Mouse (Mus musculus) kidney, embryonic 15.5 days (tissue): ENCODE measurements around the gene Pde7b. TPM values are rescaled to one million over a fixed set of nuclear protein-coding genes. Genes with fewer than 3 reads are reported as not detected.

Experiments used
- ATAC-seq: fragments of 200-750 bp; cut with Nextera tagmentation; replicated peaks from 2 replicates; pipeline ENCODE4 v1.8.0; 2017; ENCODE audit warnings: moderate TSS enrichment; ENCODE audit not compliant: low FRiP score
- H3K27ac ChIP-seq: fragments of 300-500 bp; sonication (generic); 2 replicates; pipeline ENCODE4 v1.5.1; 2015; ENCODE audit warnings: mild to moderate bottlenecking, inconsistent platforms
- H3K27me3 ChIP-seq: fragments of 300-500 bp; sonication (generic); 2 replicates; pipeline ENCODE4 v1.6.1; 2015; ENCODE audit warnings: inconsistent platforms
- H3K36me3 ChIP-seq: fragments of 300-500 bp; sonication (generic); 2 replicates; pipeline ENCODE4 v1.6.1; 2015; ENCODE audit warnings: inconsistent platforms
- H3K4me1 ChIP-seq: fragments of 300-500 bp; sonication (generic); 2 replicates; pipeline ENCODE4 v1.6.1; 2015; ENCODE audit warnings: inconsistent platforms
- H3K4me2 ChIP-seq: fragments of 300-500 bp; sonication (generic); 2 replicates; pipeline ENCODE4 v1.6.1; 2015; ENCODE audit warnings: moderate library complexity, mild to moderate bottlenecking, inconsistent platforms
- H3K4me3 ChIP-seq: fragments of 300-500 bp; sonication (generic); replicated peaks from 2 replicates; pipeline ENCODE4 v1.5.1; 2015; ENCODE audit warnings: mild to moderate bottlenecking, inconsistent platforms
- H3K9ac ChIP-seq: fragments of 300-500 bp; sonication (generic); 2 replicates; pipeline ENCODE4 v1.6.1; 2015; ENCODE audit warnings: mild to moderate bottlenecking, inconsistent platforms
- H3K9me3 ChIP-seq: fragments of 300-500 bp; sonication (generic); replicated peaks from 2 replicates; pipeline ENCODE4 v1.6.1; 2016; ENCODE audit warnings: inconsistent platforms
- WGBS: fragments of 180-500 bp; shearing (Covaris S2); methylation state at CpG from one replicate; pipeline ENCODE4 v1.1.7; 2015; ENCODE audit warnings: mixed read lengths; 5-methylcytosine and 5-hydroxymethylcytosine counted together
- polyA plus RNA-seq: library from polyadenylated mRNA; unstranded; fragments of >200 nt; fragmentation: Nextera tagmentation; extraction: Ambion mirVana; gene quantifications from 2 replicates; pipeline ENCODE4 v1.2.1, GENCODE M21; 2015

Gene Pde7b
- polyA plus RNA-seq: 4.3 and 5.3 TPM in 2 replicates

DNA sequence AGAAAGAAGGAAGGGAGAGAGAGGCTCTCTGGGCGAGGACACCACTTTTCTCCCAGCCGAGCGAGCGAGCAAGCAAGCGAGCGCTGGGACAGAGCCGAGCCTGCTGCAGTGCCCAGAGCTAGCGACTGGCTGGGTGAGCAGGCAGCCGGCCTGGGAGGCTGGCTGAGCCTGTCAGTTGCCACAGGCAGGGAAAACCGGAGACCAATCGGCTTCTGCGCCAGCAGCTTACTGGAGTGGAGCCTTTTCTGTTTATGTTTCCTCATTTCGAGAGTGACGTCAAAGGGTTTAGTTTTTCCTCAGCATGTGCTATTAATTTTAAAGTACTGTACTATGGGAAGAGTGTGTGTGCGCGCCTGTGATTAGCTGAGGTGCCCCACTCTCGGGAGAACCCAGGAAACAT lies at the start of gene Pde7b:
Gene Pde7b (minus strand): TSS at position 173 of the 400 bp plus-strand sequence.
- ATAC-seq: peak; percentile 94
- peak within 1 kb of the TSS; percentile 62 for H3K27ac ChIP-seq
- no peaks in the 10 kb centered on the region for H3K27me3 ChIP-seq
- peak within 1 kb of the TSS; percentile 32 for H3K9ac ChIP-seq
- H3K9me3 ChIP-seq: no peaks in the 10 kb centered on the region
- peak within 1 kb of the TSS; percentile 60 for H3K4me2 ChIP-seq
- peaks cover 28% of the 10 kb centered on the region for H3K4me1 ChIP-seq
- no peaks in the 10 kb centered on the region for H3K36me3 ChIP-seq
- H3K4me3 ChIP-seq: peak within 1 kb of the TSS; percentile 42
- 5% methylated on average over 17 of the region's 17 CpGs for WGBS

DNA sequence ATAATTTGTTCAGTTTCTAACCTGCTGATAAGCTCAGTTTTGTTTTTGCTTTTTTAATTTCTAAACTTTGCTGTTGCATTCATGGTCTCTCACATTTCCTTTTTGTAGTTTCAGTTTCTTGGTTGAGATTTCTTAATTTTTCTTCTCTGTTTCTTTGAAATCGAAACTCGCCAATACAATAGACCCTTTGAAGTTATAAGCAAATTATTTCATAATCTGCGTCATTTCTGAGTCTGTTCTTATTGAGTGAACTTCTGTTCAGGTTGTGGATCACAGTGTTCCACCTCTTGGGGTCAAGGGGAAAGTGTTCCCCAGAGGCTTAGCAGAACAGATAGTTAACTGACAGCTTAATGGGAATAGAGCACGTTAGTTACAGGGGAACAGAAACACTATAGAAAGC lies 47.2 kb upstream of the Pde7b start:
- Histone ChIP-seq H3K9ac (no peak overlapping the region), H3K36me3 (no peaks in the 10 kb centered on the region), H3K9me3 (no peaks in the 10 kb centered on the region), H3K27ac (no peak overlapping the region), H3K27me3 (no peaks in the 10 kb centered on the region), H3K4me2 (no peak overlapping the region), H3K4me1 (no peaks in the 10 kb centered on the region), H3K4me3 (no peak overlapping the region)
- ATAC-seq: no peak
- WGBS: 71% methylated on average over 4 of the region's 4 CpGs

DNA sequence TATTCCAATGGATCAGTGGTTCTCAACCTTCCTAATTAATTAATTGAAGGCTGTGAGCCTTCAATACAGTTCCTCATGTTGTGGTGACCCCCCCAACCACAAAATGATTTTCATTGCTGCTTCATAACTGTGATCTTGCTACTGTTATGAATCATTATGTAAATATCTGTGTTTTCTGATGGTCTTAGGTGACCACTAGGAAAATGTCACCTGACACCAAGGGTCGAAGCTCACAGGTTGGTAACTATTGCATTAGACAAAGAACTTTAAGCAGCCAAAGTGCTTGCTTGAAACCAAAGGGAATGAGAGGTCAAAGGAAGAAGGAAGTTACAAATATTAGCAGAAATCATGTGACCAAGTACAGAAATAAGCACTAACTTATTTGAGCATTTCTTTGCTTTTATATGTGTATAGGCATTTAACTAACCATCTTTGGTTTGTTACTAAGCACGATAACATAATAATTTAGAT lies 45.6 kb upstream of the Pde7b start:
- no peaks in the 10 kb centered on the region for H3K27me3 ChIP-seq
- 80% methylated on average over 2 of the region's 2 CpGs for WGBS

DNA sequence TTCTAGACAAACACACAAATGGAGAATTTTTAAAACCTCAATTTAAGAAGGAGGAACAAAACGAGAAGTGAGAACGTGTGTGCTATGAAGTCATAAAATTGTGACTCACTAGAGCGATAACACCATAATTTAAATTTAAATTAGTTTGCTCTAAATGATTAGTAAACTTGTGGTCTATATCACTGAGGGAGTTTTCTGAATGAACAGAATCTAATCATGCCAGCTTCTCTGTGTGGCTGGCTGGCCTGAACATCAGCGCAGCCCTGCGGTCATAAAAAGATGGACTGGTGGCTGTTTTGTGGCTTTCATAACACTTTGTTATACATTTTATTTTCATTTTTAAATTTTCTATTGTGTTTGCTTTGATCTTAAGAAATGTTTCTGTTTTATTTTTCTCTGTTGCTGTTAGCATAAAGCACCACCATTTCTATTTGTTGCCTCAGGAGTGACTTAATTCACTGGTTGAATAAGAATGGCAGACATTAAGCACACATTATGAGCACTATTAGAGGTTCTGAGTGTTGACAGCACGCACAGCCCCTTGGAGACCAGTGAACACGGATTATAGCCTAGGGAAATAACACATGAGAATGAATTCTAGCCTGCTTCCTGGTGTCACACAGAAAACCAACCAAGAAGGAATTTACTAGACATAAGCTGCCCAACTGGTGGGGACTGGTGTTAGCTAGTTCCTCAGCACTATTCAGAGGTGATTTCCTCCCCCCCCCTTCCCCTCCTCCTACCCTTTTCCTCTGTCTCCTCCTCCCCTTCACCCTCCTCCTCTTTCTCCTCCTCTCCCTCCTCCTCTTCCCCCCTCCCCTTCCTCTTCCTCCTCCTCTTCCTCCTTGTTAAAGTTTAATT lies 44.9 kb upstream of the Pde7b start:
- H3K9ac ChIP-seq: no peak overlapping the region
- no peak overlapping the region for H3K4me3 ChIP-seq
- 74% methylated on average over 7 of the region's 7 CpGs for WGBS
- H3K9me3 ChIP-seq: no peaks in the 10 kb centered on the region
- no peak overlapping the region for H3K27ac ChIP-seq
- no peaks in the 10 kb centered on the region for H3K27me3 ChIP-seq
- H3K4me2 ChIP-seq: no peak overlapping the region
- no peaks in the 10 kb centered on the region for H3K4me1 ChIP-seq
- H3K36me3 ChIP-seq: no peaks in the 10 kb centered on the region
- no peak for ATAC-seq

More for the DNA sequence above, 45.6 kb upstream of the Pde7b start:
- Histone ChIP-seq H3K36me3 (no peaks in the 10 kb centered on the region), H3K9me3 (no peaks in the 10 kb centered on the region), H3K4me1 (no peaks in the 10 kb centered on the region), H3K4me2 (no peak overlapping the region), H3K4me3 (no peak overlapping the region), H3K9ac (no peak overlapping the region), H3K27ac (no peak overlapping the region)
- ATAC-seq: no peak

DNA sequence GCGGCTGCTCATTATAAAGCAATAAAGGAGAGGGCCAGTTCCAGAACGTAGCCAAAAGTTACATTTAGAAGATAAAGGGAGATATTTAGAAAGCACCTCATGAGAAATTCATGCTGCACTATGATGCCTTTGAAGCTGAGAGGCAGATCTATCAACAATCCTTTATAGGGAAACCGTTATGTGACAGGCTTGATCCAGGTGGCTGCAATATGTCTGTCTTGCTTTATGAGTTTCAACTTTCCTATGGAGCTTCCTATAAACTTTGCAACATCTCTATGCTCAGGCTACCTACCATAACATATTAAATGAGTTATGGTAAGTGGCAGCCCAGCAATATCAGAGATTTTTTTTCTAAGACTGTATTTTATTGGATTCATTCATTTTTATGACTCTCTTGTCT lies 39.5 kb upstream of the Pde7b start:
- H3K27me3 ChIP-seq: no peaks in the 10 kb centered on the region

DNA sequence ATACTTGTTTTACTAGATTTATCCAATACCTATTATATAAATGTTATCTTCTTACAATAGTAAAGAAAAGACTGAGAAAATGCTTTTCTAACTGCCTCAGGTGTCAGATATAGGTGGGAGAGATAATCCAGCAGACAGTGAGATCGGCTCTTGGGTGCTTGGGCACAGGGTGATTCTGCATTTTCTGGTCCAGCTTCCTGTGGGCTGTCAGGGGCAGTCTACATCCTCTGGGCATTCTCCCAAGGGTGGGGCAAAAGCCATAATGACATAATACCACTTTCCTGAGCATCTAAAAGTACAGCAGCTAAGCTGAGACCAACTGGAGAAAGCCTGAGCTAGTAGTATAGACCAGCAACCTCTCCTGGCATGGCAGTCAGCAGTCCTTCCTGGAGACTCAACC lies 34.1 kb upstream of the Pde7b start:
- WGBS: 87% methylated on average over 1 of the region's 1 CpGs
- no peaks in the 10 kb centered on the region for H3K36me3 ChIP-seq
- no peaks in the 10 kb centered on the region for H3K27me3 ChIP-seq
- H3K4me2 ChIP-seq: no peak overlapping the region
- H3K9ac ChIP-seq: no peak overlapping the region
- no peak overlapping the region for H3K27ac ChIP-seq
- no peak overlapping the region for H3K4me3 ChIP-seq
- H3K4me1 ChIP-seq: no peaks in the 10 kb centered on the region
- no peak for ATAC-seq
- H3K9me3 ChIP-seq: no peaks in the 10 kb centered on the region

More for the DNA sequence above, 39.5 kb upstream of the Pde7b start:
- Histone ChIP-seq H3K4me1 (no peaks in the 10 kb centered on the region), H3K9ac (no peak overlapping the region), H3K4me3 (no peak overlapping the region), H3K36me3 (no peaks in the 10 kb centered on the region), H3K9me3 (no peaks in the 10 kb centered on the region), H3K27ac (no peak overlapping the region), H3K4me2 (no peak overlapping the region)
- 72% methylated on average over 3 of the region's 3 CpGs for WGBS
- no peak for ATAC-seq

DNA sequence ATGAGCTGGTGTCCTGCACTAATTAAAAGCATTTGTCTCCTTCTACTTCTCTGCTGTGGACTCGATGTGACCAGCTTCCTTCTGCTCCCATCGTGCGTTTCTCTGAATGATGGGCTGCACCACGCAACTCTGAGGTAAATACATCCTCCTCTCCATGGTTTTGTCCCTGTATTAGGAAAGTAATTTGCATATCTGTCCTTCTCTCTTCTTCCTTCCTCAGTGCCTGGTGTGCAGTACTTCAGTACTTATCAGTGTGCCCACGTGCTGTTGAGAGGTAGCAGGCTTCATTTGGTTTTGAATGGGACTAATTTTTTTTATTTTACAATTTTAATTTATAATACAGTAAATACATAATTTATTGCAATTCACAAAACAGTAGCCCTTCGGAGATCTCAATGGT lies 33.4 kb upstream of the Pde7b start:
- H3K27ac ChIP-seq: no peak overlapping the region
- no peaks in the 10 kb centered on the region for H3K27me3 ChIP-seq
- H3K36me3 ChIP-seq: no peaks in the 10 kb centered on the region
- ATAC-seq: no peak
- H3K4me3 ChIP-seq: no peak overlapping the region
- no peak overlapping the region for H3K4me2 ChIP-seq
- no peaks in the 10 kb centered on the region for H3K9me3 ChIP-seq
- no peak overlapping the region for H3K9ac ChIP-seq
- H3K4me1 ChIP-seq: no peaks in the 10 kb centered on the region
- 88% methylated on average over 6 of the region's 6 CpGs for WGBS

DNA sequence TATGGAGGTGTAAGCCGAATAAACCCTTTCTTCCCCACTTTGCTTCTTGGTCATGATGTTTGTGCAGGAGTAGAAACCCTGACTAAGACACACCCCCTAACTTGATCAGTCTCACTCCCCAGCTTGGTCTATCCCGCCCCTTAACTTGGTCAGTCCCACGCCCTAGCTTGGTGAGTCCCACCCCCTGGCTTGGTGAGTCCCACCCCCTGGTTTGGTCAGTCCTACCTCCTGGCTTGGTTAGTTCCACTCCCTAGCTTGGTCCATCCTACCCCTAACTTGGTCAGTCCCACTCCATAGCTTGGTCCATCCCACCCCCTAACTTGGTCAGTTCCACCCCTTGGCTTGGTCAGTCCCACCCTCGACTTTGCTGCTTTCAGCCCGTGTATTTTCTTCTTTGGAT lies 31.3 kb upstream of the Pde7b start:
- Histone ChIP-seq H3K9ac (no peak overlapping the region), H3K4me2 (no peak overlapping the region), H3K4me1 (no peaks in the 10 kb centered on the region), H3K4me3 (no peak overlapping the region), H3K36me3 (no peaks in the 10 kb centered on the region), H3K27ac (no peak overlapping the region), H3K9me3 (no peaks in the 10 kb centered on the region), H3K27me3 (no peaks in the 10 kb centered on the region)
- 85% methylated on average over 5 of the region's 5 CpGs for WGBS
- ATAC-seq: no peak; the same call in 1 of the 2 replicates

DNA sequence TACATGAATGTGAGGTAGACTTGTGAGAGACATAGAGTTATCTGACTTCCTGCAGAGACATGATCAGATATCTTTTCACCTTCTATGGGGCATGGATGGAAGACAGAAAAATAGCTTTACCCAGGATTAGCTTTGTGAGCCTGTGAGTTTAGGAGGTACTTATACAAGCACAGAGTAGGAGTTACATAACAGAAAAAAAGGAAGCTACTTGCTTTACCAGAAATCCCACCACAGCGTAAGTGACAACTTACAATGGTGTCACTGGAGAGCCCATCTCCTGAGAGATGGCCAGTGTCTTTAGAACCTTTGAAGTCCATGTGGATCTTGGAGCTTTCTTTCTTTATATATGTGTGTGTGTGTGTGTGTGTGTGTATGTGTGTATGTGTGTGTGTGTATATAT lies 28.0 kb upstream of the Pde7b start:
- ATAC-seq: no peak
- H3K4me2 ChIP-seq: no peak overlapping the region
- H3K4me3 ChIP-seq: no peak overlapping the region
- H3K9ac ChIP-seq: no peak overlapping the region
- no peaks in the 10 kb centered on the region for H3K27me3 ChIP-seq
- 100% methylated on average over 1 of the region's 1 CpGs for WGBS
- no peaks in the 10 kb centered on the region for H3K4me1 ChIP-seq
- H3K27ac ChIP-seq: no peak overlapping the region
- H3K36me3 ChIP-seq: no peaks in the 10 kb centered on the region
- H3K9me3 ChIP-seq: no peaks in the 10 kb centered on the region

DNA sequence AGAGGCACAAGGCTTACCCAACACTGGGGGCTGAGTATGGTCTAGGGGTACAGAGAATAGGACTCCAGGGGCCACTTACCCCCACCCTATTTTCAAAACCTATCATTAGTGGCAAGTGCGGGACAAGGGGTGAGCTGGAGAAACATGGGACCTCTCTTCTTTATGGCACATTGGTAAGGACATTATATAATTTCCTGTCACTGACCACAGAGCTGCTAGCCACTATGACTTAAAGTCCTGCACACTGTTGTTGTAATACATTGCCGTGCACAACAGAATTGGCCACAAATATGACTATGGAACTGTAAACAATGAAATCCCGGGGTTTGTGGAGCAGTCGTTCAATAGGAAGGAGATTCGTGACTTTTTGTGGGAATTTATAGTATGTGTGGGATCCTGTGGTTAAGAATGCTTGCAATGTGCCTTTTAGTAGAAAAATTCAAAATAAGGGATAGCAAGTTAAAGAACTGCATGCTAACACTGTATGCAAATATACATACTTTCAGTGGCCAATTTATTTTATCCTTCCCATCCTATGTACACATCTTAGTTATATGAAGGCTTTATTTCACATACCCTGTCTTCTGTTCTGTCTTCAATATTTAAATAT lies 25.9 kb upstream of the Pde7b start:
- Histone ChIP-seq H3K36me3 (no peaks in the 10 kb centered on the region), H3K4me1 (no peaks in the 10 kb centered on the region), H3K4me3 (no peak overlapping the region), H3K9me3 (no peaks in the 10 kb centered on the region), H3K27ac (no peak overlapping the region), H3K27me3 (no peaks in the 10 kb centered on the region), H3K4me2 (no peak overlapping the region), H3K9ac (no peak overlapping the region)
- 87% methylated on average over 5 of the region's 5 CpGs for WGBS
- no peak for ATAC-seq

DNA sequence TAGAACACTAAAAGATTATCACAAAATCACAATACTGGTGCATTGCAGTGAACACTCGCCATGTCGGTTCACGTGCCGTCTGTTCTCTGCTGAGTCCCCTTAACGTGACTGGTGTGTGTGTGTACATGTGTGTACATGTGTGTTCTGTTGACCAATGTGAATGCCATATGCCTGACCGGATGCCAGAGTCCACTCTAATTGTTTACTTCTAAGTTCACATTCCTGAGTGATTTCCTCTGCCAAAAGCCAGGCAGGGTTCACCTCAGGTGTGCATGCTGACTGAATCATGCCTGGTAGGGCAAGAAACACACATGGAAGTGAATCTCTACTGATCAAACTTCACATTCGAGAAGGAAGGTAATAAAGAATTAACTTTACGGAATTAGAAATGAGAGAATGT lies 24.1 kb upstream of the Pde7b start:
- H3K4me2 ChIP-seq: no peak overlapping the region
- H3K27ac ChIP-seq: no peak overlapping the region
- H3K9ac ChIP-seq: no peak overlapping the region
- no peaks in the 10 kb centered on the region for H3K36me3 ChIP-seq
- no peak for ATAC-seq
- WGBS: 90% methylated on average over 8 of the region's 8 CpGs
- no peaks in the 10 kb centered on the region for H3K9me3 ChIP-seq
- no peak overlapping the region for H3K4me3 ChIP-seq
- H3K27me3 ChIP-seq: no peaks in the 10 kb centered on the region
- no peaks in the 10 kb centered on the region for H3K4me1 ChIP-seq

DNA sequence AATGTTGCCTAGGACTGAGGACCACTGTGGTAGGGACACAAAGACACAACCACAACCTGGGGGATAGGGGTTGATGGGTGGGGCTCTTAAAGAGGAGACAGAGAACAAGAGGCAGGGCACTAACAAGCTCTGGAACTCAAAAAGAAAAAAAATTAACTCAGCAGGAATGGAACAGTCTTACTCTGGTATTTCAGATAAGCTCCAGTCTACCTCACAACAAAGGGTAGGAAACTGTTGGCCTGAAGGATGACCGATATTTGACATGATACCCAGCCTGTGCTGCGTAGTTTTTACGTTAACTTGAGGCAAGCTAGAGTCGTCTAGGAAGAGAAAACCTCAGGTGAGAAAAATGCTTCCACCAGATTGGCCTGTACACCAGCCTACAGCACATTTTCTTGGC lies 22.4 kb upstream of the Pde7b start:
- Histone ChIP-seq H3K4me3 (no peak overlapping the region), H3K27ac (no peak overlapping the region), H3K27me3 (no peaks in the 10 kb centered on the region), H3K4me1 (no peaks in the 10 kb centered on the region), H3K9me3 (no peaks in the 10 kb centered on the region), H3K36me3 (no peaks in the 10 kb centered on the region), H3K4me2 (no peak overlapping the region), H3K9ac (no peak overlapping the region)
- WGBS: 86% methylated on average over 4 of the region's 4 CpGs
- no peak for ATAC-seq
